Mouse (Mus musculus) limb, embryonic 14.5 days (tissue): ENCODE results near the gene Shmt2. TPM values are rescaled to one million over a fixed set of nuclear protein-coding genes. Genes with fewer than 3 reads are reported as not detected.
A peak's percentile ranks its signal among the peaks of the same experiment; 100 is the strongest.

Source experiments
- ATAC-seq: fragments of 200-750 bp; cut with Nextera tagmentation; 2 replicates; pipeline ENCODE4 v1.8.0; 2017; ENCODE audit warnings: low read depth, moderate number of reproducible peaks, moderate TSS enrichment; ENCODE audit not compliant: low FRiP score
- DNase-seq: peaks from one replicate; pipeline ENCODE4 v3.0.0-alpha.2; 2015; ENCODE audit warnings: low spot score
- H3K27ac ChIP-seq: fragments of 300-500 bp; sonication (generic); replicated peaks from 2 replicates; pipeline ENCODE4 v1.5.1; 2014; ENCODE audit warnings: low read depth, mild to moderate bottlenecking, low read length, moderate library complexity, mixed read lengths
- H3K27me3 ChIP-seq: fragments of 300-500 bp; sonication (generic); 2 replicates; pipeline ENCODE4 v1.6.1; 2014; ENCODE audit warnings: low read length, mixed read lengths; ENCODE audit not compliant: control insufficient read depth, insufficient read depth
- H3K36me3 ChIP-seq: fragments of 300-500 bp; sonication (generic); 2 replicates; pipeline ENCODE4 v1.6.1; 2014; ENCODE audit warnings: mild to moderate bottlenecking, low read length, moderate library complexity, mixed read lengths; ENCODE audit not compliant: control insufficient read depth, insufficient read depth
- H3K4me1 ChIP-seq: fragments of 300-500 bp; sonication (generic); 2 replicates; pipeline ENCODE4 v1.6.1; 2014; ENCODE audit warnings: antibody characterized with exemption, low read length, mixed read lengths; ENCODE audit not compliant: control insufficient read depth, insufficient read depth
- H3K4me2 ChIP-seq: fragments of 300-500 bp; sonication (generic); replicated peaks from 2 replicates; pipeline ENCODE4 v1.6.1; 2014; ENCODE audit warnings: low read depth, mild to moderate bottlenecking, low read length, moderate library complexity; ENCODE audit not compliant: severe bottlenecking
- H3K4me3 ChIP-seq: fragments of 300-500 bp; sonication (generic); replicated peaks from 2 replicates; pipeline ENCODE4 v1.5.1; 2014; ENCODE audit warnings: low read length
- H3K9ac ChIP-seq: fragments of 300-500 bp; sonication (generic); 2 replicates; pipeline ENCODE4 v1.6.1; 2014; ENCODE audit warnings: mild to moderate bottlenecking, low read depth, low read length, moderate library complexity; ENCODE audit not compliant: severe bottlenecking
- H3K9me3 ChIP-seq: fragments of 300-500 bp; sonication (generic); 2 replicates; pipeline ENCODE4 v1.6.1; 2016; ENCODE audit warnings: low read length; ENCODE audit not compliant: control insufficient read depth
- POLR2A ChIP-seq: fragments of 200-500 bp; IDR thresholded peaks from 2 replicates; pipeline ENCODE4 v1.8.0; 2012; ENCODE audit warnings: inconsistent platforms, mild to moderate bottlenecking, moderate library complexity, borderline replicate concordance; ENCODE audit not compliant: insufficient read depth, insufficient read length; ENCODE audit errors: extremely low read depth
- WGBS: fragments of 180-500 bp; shearing (Covaris S2); extraction: QIAGEN DNeasy Blood & Tissue Kit; methylation state at CpG from one replicate; pipeline ENCODE4 v1.1.7; 2014; 5-methylcytosine and 5-hydroxymethylcytosine counted together
- polyA plus RNA-seq, 2 experiments: library from polyadenylated mRNA; depleted of rRNA in 1 of 2; stranded (reverse) in 1 of 2; unstranded in 1 of 2; fragments of >200 nt; fragmentation: Nextera tagmentation in 1 of 2; extraction: Ambion mirVana in 1 of 2; gene quantifications; 2 replicates each; pipeline versions ENCODE4 v1.2.1 to v1.2.3; 2012 to 2014

Shmt2 gene
- polyA plus RNA-seq, 2 experiments: 89.4 to 146 TPM

DNA sequence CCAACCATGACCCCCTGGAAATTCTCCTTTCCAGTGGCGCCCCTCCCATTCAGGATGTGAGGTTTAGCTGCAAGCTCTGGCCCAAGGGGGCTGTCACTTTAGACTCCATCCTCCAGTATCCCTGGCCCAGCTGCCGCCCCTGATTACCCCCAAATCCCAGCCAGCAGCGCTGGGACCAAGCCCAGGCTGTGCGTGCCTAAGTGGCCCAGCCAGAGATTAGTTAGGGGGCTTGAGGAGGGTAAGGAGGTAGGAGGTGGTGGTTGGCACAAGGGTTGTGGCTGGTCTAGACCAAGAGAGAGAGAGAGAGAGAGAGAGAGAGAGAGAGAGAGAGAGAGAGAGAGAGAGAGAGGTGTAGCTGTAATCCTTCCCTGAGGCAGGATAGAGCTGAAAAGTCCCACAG is 9.3 kb upstream of the Shmt2 start:
- H3K36me3 ChIP-seq: no peaks in the 10 kb centered on the region
- no peak overlapping the region for H3K9ac ChIP-seq
- peak overlapping the region; percentile 25; the same call in 1 of the 2 replicates for H3K4me3 ChIP-seq
- H3K9me3 ChIP-seq: no peaks in the 10 kb centered on the region
- DNase-seq: no peak
- no peak for TF ChIP-seq POLR2A
- H3K4me1 ChIP-seq: peaks cover 56% of the 10 kb centered on the region
- no peak for ATAC-seq
- no peak overlapping the region for H3K27ac ChIP-seq
- H3K27me3 ChIP-seq: peaks cover 92% of the 10 kb centered on the region
- 0% methylated on average over 4 of the region's 4 CpGs for WGBS
- H3K4me2 ChIP-seq: peak overlapping the region; percentile 46

- DNase-seq: peak; percentile 56
- WGBS: 4% methylated on average over 20 of the region's 25 CpGs
These were observed 8.7 kb upstream of the Shmt2 start for GRCm38 (mm10) chr10:127530945-127531344.

GRCm38 (mm10) chr10:127527481-127527880 is 5.2 kb upstream of the Shmt2 start:
- no peak overlapping the region for H3K27ac ChIP-seq
- peaks cover 58% of the 10 kb centered on the region for H3K4me1 ChIP-seq
- peaks cover 77% of the 10 kb centered on the region for H3K27me3 ChIP-seq
- DNase-seq: no peak
- H3K9ac ChIP-seq: no peak overlapping the region
- 7% methylated on average over 17 of the region's 17 CpGs for WGBS
- no peaks in the 10 kb centered on the region for H3K36me3 ChIP-seq
- ATAC-seq: no peak
- TF ChIP-seq POLR2A: no peak
- no peaks in the 10 kb centered on the region for H3K9me3 ChIP-seq
- no peak overlapping the region for H3K4me2 ChIP-seq
- H3K4me3 ChIP-seq: no peak overlapping the region

More at GRCm38 (mm10) chr10:127530945-127531344, 8.7 kb upstream of the Shmt2 start:
- Histone ChIP-seq H3K9ac (no peak overlapping the region), H3K36me3 (no peaks in the 10 kb centered on the region), H3K4me2 (peak overlapping the region; percentile 46), H3K4me1 (peaks cover 62% of the 10 kb centered on the region), H3K27me3 (peaks cover 92% of the 10 kb centered on the region), H3K4me3 (peak overlapping the region; percentile 25), H3K27ac (no peak overlapping the region), H3K9me3 (no peaks in the 10 kb centered on the region)
- TF ChIP-seq POLR2A: no peak
- ATAC-seq: peak; percentile 38

GRCm38 (mm10) chr10:127526681-127527080 is 4.4 kb upstream of the Shmt2 start:
- DNase-seq: no peak
- H3K4me3 ChIP-seq: peak overlapping the region; percentile 28
- no peak overlapping the region for H3K9ac ChIP-seq
- H3K27ac ChIP-seq: no peak overlapping the region
- TF ChIP-seq POLR2A: 0 out of 2 replicates have a peak, but pooled peaks have one; percentile 1
- no peaks in the 10 kb centered on the region for H3K9me3 ChIP-seq
- peak overlapping the region; percentile 43 for H3K4me2 ChIP-seq
- ATAC-seq: 0 out of 2 replicates have a peak, but pooled peaks have one; percentile 13
- H3K4me1 ChIP-seq: peaks cover 52% of the 10 kb centered on the region
- 2% methylated on average over 20 of the region's 26 CpGs for WGBS
- peaks cover 74% of the 10 kb centered on the region for H3K27me3 ChIP-seq
- H3K36me3 ChIP-seq: no peaks in the 10 kb centered on the region

DNA sequence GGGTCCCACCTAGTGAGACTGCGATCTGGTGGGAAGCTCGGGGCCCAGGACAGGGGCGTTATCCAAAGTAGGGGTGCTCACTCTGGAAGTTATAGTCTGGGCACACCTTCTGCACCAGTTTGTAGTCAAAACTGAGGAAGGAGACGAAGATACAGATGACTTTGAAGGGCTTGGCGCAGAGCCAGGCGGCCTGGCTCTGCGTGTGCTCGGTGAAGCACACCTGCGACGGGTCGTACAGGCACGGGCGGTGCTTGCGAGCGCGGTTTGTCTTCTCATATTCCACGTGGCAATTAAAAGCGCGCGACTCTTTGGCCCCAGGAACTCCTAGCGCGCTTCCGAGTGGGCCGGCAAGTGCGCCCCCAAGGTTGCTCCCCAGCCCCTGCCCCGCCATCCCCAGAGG is 3.8 kb upstream of the Shmt2 start:
- Histone ChIP-seq H3K9me3 (no peaks in the 10 kb centered on the region), H3K36me3 (no peaks in the 10 kb centered on the region), H3K27me3 (peaks cover 69% of the 10 kb centered on the region), H3K4me2 (peak overlapping the region; percentile 43), H3K4me1 (peaks cover 52% of the 10 kb centered on the region), H3K27ac (no peak overlapping the region), H3K4me3 (peak overlapping the region; percentile 28), H3K9ac (no peak overlapping the region)
- 0 out of 2 replicates have a peak, but pooled peaks have one; percentile 2 for TF ChIP-seq POLR2A
- WGBS: under 1% methylated on average over 24 of the region's 26 CpGs
- ATAC-seq (no peak), DNase-seq (no peak)
